Mouse (Mus musculus) mouse embryonic stem cell (cell line): Measurements from ENCODE around the gene Whrn.

Source experiments
- in situ Hi-C, 2 experiments: fragments of 300-500 bp; cut with MboI; formaldehyde crosslinking; loops; 1 replicate in 1 of 2; 3 replicates in 1 of 2; pipeline ENCODE4 v1.14.3; 2019 to 2020; ENCODE audit warnings: low sequenced_read_pairs in 2 of 2, low pct_unique_long_range_greater_than_20kb in 1 of 2, mixed read lengths in 1 of 2; ENCODE audit not compliant: unreplicated experiment in 1 of 2

Whrn gene

GRCm38 (mm10) chr4:63401620-63402019, 94.2 kb downstream of the Whrn start:
- in situ Hi-C loops, result loop anchor here in 1 of 2 experiments (25.0 kb wide), 1 partner anchor 536 kb away; no protein-coding TSS in a partner anchor

- in situ Hi-C loops, result loop anchor here in 1 of 2 experiments (25.0 kb wide), 1 partner anchor 537 kb away; no protein-coding TSS in a partner anchor
Observed at GRCm38 (mm10) chr4:63400541-63401306, 95.1 kb downstream of the Whrn start.

GRCm38 (mm10) chr4:63399691-63400270, 96.0 kb downstream of the Whrn start:
- in situ Hi-C loops, result loop anchor here in 1 of 2 experiments (25.0 kb wide), 1 partner anchor 538 kb away; no protein-coding TSS in a partner anchor

- in situ Hi-C loops, result no loop called here
Observed at GRCm38 (mm10) chr4:63398854-63399609, 96.8 kb downstream of the Whrn start.

GRCm38 (mm10) chr4:63397981-63398537, 97.7 kb downstream of the Whrn start:
- in situ Hi-C loops, result no loop called here

- in situ Hi-C loops, result no loop called here
Observed at GRCm38 (mm10) chr4:63391322-63391721, 104.5 kb downstream of the Whrn start.

- in situ Hi-C loops, result no loop called here
Observed at GRCm38 (mm10) chr4:63389887-63390528, 105.8 kb downstream of the Whrn start.

GRCm38 (mm10) chr4:63389121-63389886, 106.5 kb downstream of the Whrn start:
- in situ Hi-C loops, result no loop called here

- in situ Hi-C loops, result no loop called here
Observed at GRCm38 (mm10) chr4:63388029-63388428, 107.8 kb downstream of the Whrn start.

- in situ Hi-C loops, result no loop called here
Observed at GRCm38 (mm10) chr4:63385784-63386183, 110.0 kb downstream of the Whrn start.

- in situ Hi-C loops, result no loop called here
Observed at GRCm38 (mm10) chr4:63385253-63385652, 110.5 kb downstream of the Whrn start.

GRCm38 (mm10) chr4:63384262-63384661, 111.5 kb downstream of the Whrn start:
- in situ Hi-C loops, result no loop called here

GRCm38 (mm10) chr4:63383474-63383873, 112.3 kb downstream of the Whrn start:
- in situ Hi-C loops, result no loop called here

GRCm38 (mm10) chr4:63382676-63383369, 113.0 kb downstream of the Whrn start:
- in situ Hi-C loops, result no loop called here

- in situ Hi-C loops, result no loop called here
Observed at GRCm38 (mm10) chr4:63377483-63377882, 118.3 kb downstream of the Whrn start.

- in situ Hi-C loops, result no loop called here
Observed at GRCm38 (mm10) chr4:63375367-63375766, 120.4 kb downstream of the Whrn start.

GRCm38 (mm10) chr4:63374331-63374730, 121.5 kb downstream of the Whrn start:
- in situ Hi-C loops, result loop anchor here in 1 of 2 experiments (25.0 kb wide), 1 partner anchor 563 kb away; no protein-coding TSS in a partner anchor
